Mouse (Mus musculus): Measurements from ENCODE around the gene Tmprss3. TPM values are rescaled to one million over a fixed set of nuclear protein-coding genes. Genes with fewer than 3 reads are reported as not detected.

Gene Tmprss3
- polyA plus RNA-seq, 1 experiment from 2014 or later, result 0.43 TPM

GRCm38 (mm10) chr17:31187370-31187769 lies 11.4 kb downstream of the Tmprss3 start:
- no peak overlapping the region for H3K4me3 ChIP-seq (ENCODE audit: low read depth, low read length)
- no peaks in the 10 kb centered on the region for H3K9me3 ChIP-seq (ENCODE audit: control insufficient read depth, low read depth, low read length)
- no peaks in the 10 kb centered on the region for H3K36me3 ChIP-seq (ENCODE audit: control insufficient read depth, insufficient read depth, low read length)
- H3K4me1 ChIP-seq (ENCODE audit: control insufficient read depth, insufficient read depth, low read length), result 0 out of 2 replicates have a peak, but pooled peaks cover 2% of the 10 kb centered on the region
- H3K27ac ChIP-seq (ENCODE audit: low read length), result no peak overlapping the region
- ATAC-seq (ENCODE audit: insufficient number of reproducible peaks, insufficient read depth, low FRiP score, low read depth), result no peak
- no peak overlapping the region for H3K4me2 ChIP-seq (replicated peaks; ENCODE audit: low read depth, low read length)
- 16% methylated on average over 4 of the region's 4 CpGs for WGBS
- H3K27me3 ChIP-seq (ENCODE audit: control insufficient read depth, insufficient read depth, low read length), result no peaks in the 10 kb centered on the region
- H3K9ac ChIP-seq (replicated peaks; ENCODE audit: low read depth, low read length), result no peak overlapping the region

DNA sequence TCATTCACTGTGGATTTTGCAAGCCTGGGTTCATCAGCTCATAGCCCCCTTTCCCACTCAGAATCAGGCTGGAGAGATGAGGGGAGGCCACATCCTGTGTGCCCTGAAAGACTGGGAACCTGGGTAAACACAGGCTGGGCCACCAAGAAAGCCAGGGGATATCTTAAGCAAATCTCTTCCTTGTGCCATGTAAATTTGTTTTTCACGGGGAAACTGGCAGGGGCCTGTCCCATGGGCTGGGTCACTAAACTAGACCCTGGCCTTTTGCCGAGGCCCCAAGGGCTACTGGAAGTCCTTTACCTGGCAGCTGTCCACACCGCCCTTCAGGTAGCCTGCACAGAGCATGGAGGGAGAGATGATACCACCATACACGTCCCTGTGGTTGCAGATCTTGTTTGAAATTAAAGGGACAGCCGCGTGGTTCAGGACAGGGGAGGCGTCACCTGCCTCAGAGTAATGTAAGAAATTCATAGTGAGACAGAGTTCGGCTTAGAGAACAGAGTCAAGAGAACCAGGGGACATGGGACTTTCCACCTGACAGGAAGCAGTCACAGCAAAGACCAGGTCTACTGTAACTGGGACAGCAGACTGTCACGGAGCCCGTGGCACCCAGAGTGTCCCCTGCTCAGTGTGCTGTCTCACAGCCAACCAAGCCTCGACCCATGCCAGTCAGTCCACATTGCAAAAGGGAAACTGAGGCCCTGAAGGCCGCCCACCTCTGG lies 14.3 kb downstream of the Tmprss3 start:
- H3K27ac ChIP-seq (ENCODE audit: low read length), result peak overlapping the region; percentile 88
- WGBS, result 70% methylated on average over 12 of the region's 12 CpGs
- no peaks in the 10 kb centered on the region for H3K27me3 ChIP-seq (ENCODE audit: control insufficient read depth, insufficient read depth, low read length)
- no peak overlapping the region for H3K4me3 ChIP-seq (ENCODE audit: low read depth, low read length)
- H3K4me2 ChIP-seq (replicated peaks; ENCODE audit: low read depth, low read length), result peak overlapping the region; percentile 18; the same call in 1 of the 2 replicates
- ATAC-seq (ENCODE audit: insufficient number of reproducible peaks, insufficient read depth, low FRiP score, low read depth), result peak; percentile 34; the same call in 1 of the 2 replicates
- H3K9ac ChIP-seq (replicated peaks; ENCODE audit: low read depth, low read length), result no peak overlapping the region
- H3K4me1 ChIP-seq (ENCODE audit: control insufficient read depth, insufficient read depth, low read length), result 0 out of 2 replicates have a peak, but pooled peaks cover 2% of the 10 kb centered on the region
- no peaks in the 10 kb centered on the region for H3K9me3 ChIP-seq (ENCODE audit: control insufficient read depth, low read depth, low read length)
- no peaks in the 10 kb centered on the region for H3K36me3 ChIP-seq (ENCODE audit: control insufficient read depth, insufficient read depth, low read length)

DNA sequence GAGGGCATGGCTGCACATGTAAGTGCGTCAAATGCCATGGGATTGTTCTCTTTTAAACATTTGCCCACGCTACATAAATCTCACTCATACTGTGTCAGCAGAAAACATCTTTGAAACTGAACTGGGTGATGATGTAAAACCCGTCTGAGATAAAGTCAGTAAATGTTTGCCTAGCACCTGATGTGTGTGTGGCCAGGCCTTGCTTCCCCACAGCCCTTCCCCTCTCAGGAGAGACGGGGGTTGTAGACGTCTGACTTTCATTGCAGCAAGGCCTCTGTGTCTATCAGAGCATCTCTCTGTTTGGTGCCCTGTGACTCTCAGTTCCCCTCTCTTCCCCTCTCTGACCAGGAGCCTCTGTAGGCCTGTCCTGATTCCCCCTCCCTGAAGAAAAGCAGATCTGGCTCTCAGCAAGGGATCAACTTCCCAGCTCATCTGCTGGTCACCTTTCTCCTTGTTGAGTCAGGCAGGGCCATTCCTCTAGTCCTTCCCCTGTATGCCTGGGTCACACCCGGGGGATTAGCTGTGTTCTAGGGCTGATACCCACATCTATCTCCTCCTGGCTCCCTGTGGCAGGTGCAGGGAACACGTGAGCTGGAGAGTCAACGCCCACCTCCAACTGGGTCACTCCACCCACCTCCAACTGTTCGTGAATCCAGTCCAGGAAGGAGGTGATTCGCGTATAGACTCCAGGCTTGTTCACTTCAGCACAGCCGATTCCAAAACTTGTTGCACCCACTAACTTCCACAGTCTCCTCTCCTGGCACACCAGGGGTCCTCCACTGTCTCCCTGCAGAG lies 15.4 kb downstream of the Tmprss3 start:
- ATAC-seq (ENCODE audit: insufficient number of reproducible peaks, insufficient read depth, low FRiP score, low read depth), result peak; percentile 74
- Histone ChIP-seq H3K9ac (replicated peaks; ENCODE audit: low read depth, low read length) (no peak overlapping the region), H3K9me3 (ENCODE audit: control insufficient read depth, low read depth, low read length) (no peaks in the 10 kb centered on the region), H3K27me3 (ENCODE audit: control insufficient read depth, insufficient read depth, low read length) (no peaks in the 10 kb centered on the region), H3K4me1 (ENCODE audit: control insufficient read depth, insufficient read depth, low read length) (0 out of 2 replicates have a peak, but pooled peaks cover 2% of the 10 kb centered on the region), H3K4me2 (replicated peaks; ENCODE audit: low read depth, low read length) (peak overlapping the region; percentile 18; the same call in 1 of the 2 replicates), H3K36me3 (ENCODE audit: control insufficient read depth, insufficient read depth, low read length) (no peaks in the 10 kb centered on the region), H3K27ac (ENCODE audit: low read length) (peak overlapping the region; percentile 88), H3K4me3 (ENCODE audit: low read depth, low read length) (no peak overlapping the region)
- WGBS, result 45% methylated on average over 12 of the region's 12 CpGs

- H3K27ac ChIP-seq (ENCODE audit: low read length), result no peak overlapping the region
- no peaks in the 10 kb centered on the region for H3K27me3 ChIP-seq (ENCODE audit: control insufficient read depth, insufficient read depth, low read length)
- WGBS, result 84% methylated on average over 4 of the region's 4 CpGs
- ATAC-seq (ENCODE audit: insufficient number of reproducible peaks, insufficient read depth, low FRiP score, low read depth), result no peak
- H3K9me3 ChIP-seq (ENCODE audit: control insufficient read depth, low read depth, low read length), result no peaks in the 10 kb centered on the region
- H3K9ac ChIP-seq (replicated peaks; ENCODE audit: low read depth, low read length), result no peak overlapping the region
- 0 out of 2 replicates have a peak, but pooled peaks cover 2% of the 10 kb centered on the region for H3K4me1 ChIP-seq (ENCODE audit: control insufficient read depth, insufficient read depth, low read length)
- H3K4me2 ChIP-seq (replicated peaks; ENCODE audit: low read depth, low read length), result no peak overlapping the region
- no peak overlapping the region for H3K4me3 ChIP-seq (ENCODE audit: low read depth, low read length)
- no peaks in the 10 kb centered on the region for H3K36me3 ChIP-seq (ENCODE audit: control insufficient read depth, insufficient read depth, low read length)
Observed at GRCm38 (mm10) chr17:31181490-31181889, 17.3 kb downstream of the Tmprss3 start.

- no peak overlapping the region for H3K4me2 ChIP-seq (replicated peaks; ENCODE audit: low read depth, low read length)
- no peaks in the 10 kb centered on the region for H3K27me3 ChIP-seq (ENCODE audit: control insufficient read depth, insufficient read depth, low read length)
- H3K36me3 ChIP-seq (ENCODE audit: control insufficient read depth, insufficient read depth, low read length), result no peaks in the 10 kb centered on the region
- H3K9me3 ChIP-seq (ENCODE audit: control insufficient read depth, low read depth, low read length), result no peaks in the 10 kb centered on the region
- no peak overlapping the region for H3K4me3 ChIP-seq (ENCODE audit: low read depth, low read length)
- H3K27ac ChIP-seq (ENCODE audit: low read length), result no peak overlapping the region
- no peaks in the 10 kb centered on the region for H3K4me1 ChIP-seq (ENCODE audit: control insufficient read depth, insufficient read depth, low read length)
- ATAC-seq (ENCODE audit: insufficient number of reproducible peaks, insufficient read depth, low FRiP score, low read depth), result no peak
- 93% methylated on average over 4 of the region's 4 CpGs for WGBS
- H3K9ac ChIP-seq (replicated peaks; ENCODE audit: low read depth, low read length), result no peak overlapping the region
Observed at GRCm38 (mm10) chr17:31176321-31176720, 22.5 kb downstream of the Tmprss3 start.

GRCm38 (mm10) chr17:31169796-31170195 lies 29.0 kb downstream of the Tmprss3 start:
- no peaks in the 10 kb centered on the region for H3K9me3 ChIP-seq (ENCODE audit: control insufficient read depth, low read depth, low read length)
- peak; percentile 89 for ATAC-seq (ENCODE audit: insufficient number of reproducible peaks, insufficient read depth, low FRiP score, low read depth)
- no peaks in the 10 kb centered on the region for H3K27me3 ChIP-seq (ENCODE audit: control insufficient read depth, insufficient read depth, low read length)
- H3K9ac ChIP-seq (replicated peaks; ENCODE audit: low read depth, low read length), result no peak overlapping the region
- H3K4me3 ChIP-seq (ENCODE audit: low read depth, low read length), result no peak overlapping the region
- 0 out of 2 replicates have a peak, but pooled peaks cover 3% of the 10 kb centered on the region for H3K4me1 ChIP-seq (ENCODE audit: control insufficient read depth, insufficient read depth, low read length)
- 61% methylated on average over 5 of the region's 5 CpGs for WGBS
- H3K4me2 ChIP-seq (replicated peaks; ENCODE audit: low read depth, low read length), result no peak overlapping the region
- no peaks in the 10 kb centered on the region for H3K36me3 ChIP-seq (ENCODE audit: control insufficient read depth, insufficient read depth, low read length)
- H3K27ac ChIP-seq (ENCODE audit: low read length), result peak overlapping the region; percentile 59; the same call in 1 of the 2 replicates

DNA sequence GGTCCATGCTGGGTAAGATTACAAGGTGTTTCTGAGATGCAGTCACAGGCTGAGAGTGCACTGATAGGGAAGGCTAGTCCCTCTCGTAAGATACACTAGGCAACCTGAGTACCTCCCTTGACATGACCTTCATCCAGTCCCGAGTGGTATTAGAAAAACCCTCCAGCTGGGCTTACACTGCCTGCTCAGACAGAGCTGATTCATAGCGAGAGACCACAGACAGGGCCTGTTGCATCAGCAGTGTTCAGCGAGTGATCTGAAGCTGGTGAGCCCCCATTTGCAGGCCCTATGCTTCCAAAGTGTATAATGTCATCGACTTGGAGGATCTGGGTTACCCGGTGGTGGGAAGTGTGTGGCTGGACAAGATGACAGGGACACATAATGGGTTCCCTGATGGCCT lies 33.6 kb downstream of the Tmprss3 start, which contains the start of gene Tff1:
TSS of gene Tff1 (minus strand) at position 151 of the 400 bp plus-strand sequence.
- H3K4me2 ChIP-seq (replicated peaks; ENCODE audit: low read depth, low read length), result no peak within 1 kb of the TSS
- H3K9ac ChIP-seq (replicated peaks; ENCODE audit: low read depth, low read length), result no peak within 1 kb of the TSS
- no peak for ATAC-seq (ENCODE audit: insufficient number of reproducible peaks, insufficient read depth, low FRiP score, low read depth)
- 0 out of 2 replicates have a peak, but pooled peaks cover 3% of the 10 kb centered on the region for H3K4me1 ChIP-seq (ENCODE audit: control insufficient read depth, insufficient read depth, low read length)
- H3K4me3 ChIP-seq (ENCODE audit: low read depth, low read length), result no peak within 1 kb of the TSS
- no peak within 1 kb of the TSS for H3K27ac ChIP-seq (ENCODE audit: low read length)
- no peaks in the 10 kb centered on the region for H3K27me3 ChIP-seq (ENCODE audit: control insufficient read depth, insufficient read depth, low read length)
- 75% methylated on average over 6 of the region's 6 CpGs for whole genome bisulfite sequencing
- H3K36me3 ChIP-seq (ENCODE audit: control insufficient read depth, insufficient read depth, low read length), result no peaks in the 10 kb centered on the region
- H3K9me3 ChIP-seq (ENCODE audit: control insufficient read depth, low read depth, low read length), result no peaks in the 10 kb centered on the region

GRCm38 (mm10) chr17:31163821-31164220 lies 35.0 kb downstream of the Tmprss3 start:
- Histone ChIP-seq H3K27me3 (ENCODE audit: control insufficient read depth, insufficient read depth, low read length) (no peaks in the 10 kb centered on the region), H3K9me3 (ENCODE audit: control insufficient read depth, low read depth, low read length) (no peaks in the 10 kb centered on the region), H3K4me1 (ENCODE audit: control insufficient read depth, insufficient read depth, low read length) (0 out of 2 replicates have a peak, but pooled peaks cover 3% of the 10 kb centered on the region), H3K4me2 (replicated peaks; ENCODE audit: low read depth, low read length) (no peak overlapping the region), H3K4me3 (ENCODE audit: low read depth, low read length) (no peak overlapping the region), H3K9ac (replicated peaks; ENCODE audit: low read depth, low read length) (no peak overlapping the region), H3K27ac (ENCODE audit: low read length) (no peak overlapping the region), H3K36me3 (ENCODE audit: control insufficient read depth, insufficient read depth, low read length) (no peaks in the 10 kb centered on the region)
- no peak for ATAC-seq (ENCODE audit: insufficient number of reproducible peaks, insufficient read depth, low FRiP score, low read depth)
- WGBS, result 68% methylated on average over 2 of the region's 2 CpGs

Measured in stomach, embryonic 14.5 days (tissue).